Mouse (Mus musculus): ENCODE data around the gene Tnfrsf11a. TPM values are rescaled to one million over a fixed set of nuclear protein-coding genes. Genes with fewer than 3 reads are reported as not detected.

Gene Tnfrsf11a
- polyA plus RNA-seq, 1 experiment, result 0.16 TPM

DNA sequence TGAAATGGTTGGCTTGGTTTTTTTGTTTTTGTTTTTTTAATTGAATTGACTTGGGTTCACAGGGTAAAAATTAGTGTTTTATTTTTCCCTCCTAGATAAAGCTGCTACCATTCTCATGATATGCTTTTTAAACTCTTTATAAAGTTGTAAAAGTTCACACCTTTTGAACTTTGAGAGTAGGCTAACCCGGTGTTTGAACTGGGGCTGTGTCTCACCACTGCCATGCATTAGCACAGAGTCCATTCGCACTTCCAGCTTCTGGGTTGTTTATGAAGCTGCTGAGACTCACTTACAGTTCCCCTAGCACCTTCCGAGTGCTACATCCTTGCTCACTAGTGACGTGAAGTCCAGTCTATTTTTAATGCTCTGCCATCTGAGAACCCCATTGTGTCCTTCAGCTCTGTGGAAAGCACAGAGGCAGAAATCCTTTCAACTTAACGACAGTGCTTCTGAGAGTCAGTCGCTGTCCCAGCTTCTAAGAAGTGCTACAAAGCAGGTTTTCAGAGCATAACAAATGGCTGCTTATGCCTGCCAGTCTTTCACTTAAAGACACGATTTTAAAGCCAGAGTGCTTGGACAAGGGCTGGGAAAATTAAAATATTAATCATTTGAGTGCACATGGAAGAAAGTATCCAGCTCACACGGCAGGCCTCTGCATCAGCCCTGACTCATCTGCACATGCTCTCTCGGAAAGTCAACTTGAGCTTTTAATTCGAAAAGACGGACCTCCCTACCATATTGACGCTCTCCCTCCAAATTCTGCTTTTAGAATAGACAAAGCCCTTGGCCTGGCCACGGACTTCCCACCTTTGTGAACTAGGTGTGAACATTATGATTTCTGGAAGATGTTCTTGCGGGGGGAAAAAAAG is 34.1 kb downstream of the Tnfrsf11a start:
- TF ChIP-seq FOSL1 (IDR thresholded peaks at IDR 0.05; ENCODE audit: insufficient read depth, low read length, poor library complexity, severe bottlenecking) (no peak), MYOG (IDR thresholded peaks at IDR 0.05; ENCODE audit: control insufficient read depth, extremely low read depth, insufficient read length) (no peak), USF1 (IDR thresholded peaks at IDR 0.05; ENCODE audit: low read depth) (no peak), CEBPB (IDR thresholded peaks at IDR 0.05; ENCODE audit: low read depth) (no peak), MAX (IDR thresholded peaks at IDR 0.05) (no peak), CTCF (IDR thresholded peaks at IDR 0.05; ENCODE audit: control insufficient read depth, insufficient read depth, insufficient read length) (no peak), MYOD1 (IDR thresholded peaks at IDR 0.05; ENCODE audit: control insufficient read depth, insufficient read length, low read depth) (no peak)
- Histone ChIP-seq H3K27me3 (ENCODE audit: control insufficient read depth, insufficient read depth, insufficient read length) (no peaks in the 10 kb centered on the region), H3K79me3 (ENCODE audit: low read depth) (no peaks in the 10 kb centered on the region), H3K36me3 (ENCODE audit: control insufficient read depth, insufficient read depth) (no peaks in the 10 kb centered on the region), H3ac (ENCODE audit: control insufficient read depth, insufficient read length, low read depth) (no peak overlapping the region), H3K79me2 (ENCODE audit: control insufficient read depth, insufficient read depth) (no peaks in the 10 kb centered on the region), H3K4me3 (ENCODE audit: insufficient read depth, poor library complexity, severe bottlenecking) (no peak overlapping the region)

DNA sequence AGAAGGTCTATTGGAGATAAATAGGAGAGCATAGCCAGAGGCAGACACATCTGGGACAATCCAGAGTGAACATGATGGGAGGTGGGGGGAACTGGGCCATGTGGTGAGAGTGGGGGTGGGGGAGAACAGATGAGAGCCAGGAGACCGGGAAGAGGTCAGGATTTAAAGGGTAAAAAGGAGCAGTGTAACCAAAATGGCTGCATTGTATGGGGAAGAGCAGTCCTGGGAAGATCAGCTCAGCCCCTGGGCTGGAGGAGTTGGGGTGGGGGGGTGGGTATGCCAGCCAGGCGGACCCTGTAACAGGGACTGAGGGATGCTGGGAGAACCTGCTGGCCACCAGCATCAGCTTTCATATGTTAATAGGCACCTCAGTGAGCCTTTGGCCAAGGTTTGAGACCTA is 34.8 kb downstream of the Tnfrsf11a start:
- Histone ChIP-seq H3K27me3 (ENCODE audit: control insufficient read depth, insufficient read depth, insufficient read length) (no peaks in the 10 kb centered on the region), H3K4me3 (ENCODE audit: insufficient read depth, poor library complexity, severe bottlenecking) (no peak overlapping the region), H3ac (ENCODE audit: control insufficient read depth, insufficient read length, low read depth) (no peak overlapping the region), H3K36me3 (ENCODE audit: control insufficient read depth, insufficient read depth) (no peaks in the 10 kb centered on the region), H3K79me3 (ENCODE audit: low read depth) (no peaks in the 10 kb centered on the region), H3K79me2 (ENCODE audit: control insufficient read depth, insufficient read depth) (no peaks in the 10 kb centered on the region)
- TF ChIP-seq CTCF (IDR thresholded peaks at IDR 0.05; ENCODE audit: control insufficient read depth, insufficient read depth, insufficient read length), result no peak
- no peak for TF ChIP-seq FOSL1 (IDR thresholded peaks at IDR 0.05; ENCODE audit: insufficient read depth, low read length, poor library complexity, severe bottlenecking)
- TF ChIP-seq USF1 (IDR thresholded peaks at IDR 0.05; ENCODE audit: low read depth), result no peak
- no peak for TF ChIP-seq CEBPB (IDR thresholded peaks at IDR 0.05; ENCODE audit: low read depth)
- TF ChIP-seq MAX (IDR thresholded peaks at IDR 0.05), result no peak
- TF ChIP-seq MYOG (IDR thresholded peaks at IDR 0.05; ENCODE audit: control insufficient read depth, extremely low read depth, insufficient read length), result no peak
- TF ChIP-seq MYOD1 (IDR thresholded peaks at IDR 0.05; ENCODE audit: control insufficient read depth, insufficient read length, low read depth), result no peak

DNA sequence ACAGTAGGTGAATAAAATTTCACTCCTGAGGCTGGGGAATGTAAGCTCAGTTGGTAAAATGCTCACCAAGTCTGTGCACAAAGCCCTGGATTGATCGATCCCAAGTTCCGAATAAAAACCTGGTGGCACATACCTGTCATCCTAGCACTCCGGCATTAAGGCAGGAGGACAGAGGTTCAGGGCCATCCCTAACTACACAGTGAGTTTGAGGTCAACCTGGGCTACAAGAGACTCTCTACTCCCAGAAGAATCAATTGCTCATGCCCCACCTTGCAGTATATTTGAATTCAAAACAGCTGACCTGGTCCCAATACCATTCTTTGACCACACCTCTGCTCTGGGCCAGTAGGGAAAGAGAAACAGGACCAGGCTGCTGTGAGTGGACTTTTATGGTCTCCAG is 35.2 kb downstream of the Tnfrsf11a start:
- H3K79me2 ChIP-seq (ENCODE audit: control insufficient read depth, insufficient read depth), result no peaks in the 10 kb centered on the region
- no peak overlapping the region for H3ac ChIP-seq (ENCODE audit: control insufficient read depth, insufficient read length, low read depth)
- H3K4me3 ChIP-seq (ENCODE audit: insufficient read depth, poor library complexity, severe bottlenecking), result no peak overlapping the region
- H3K27me3 ChIP-seq (ENCODE audit: control insufficient read depth, insufficient read depth, insufficient read length), result no peaks in the 10 kb centered on the region
- H3K36me3 ChIP-seq (ENCODE audit: control insufficient read depth, insufficient read depth), result no peaks in the 10 kb centered on the region
- H3K79me3 ChIP-seq (ENCODE audit: low read depth), result no peaks in the 10 kb centered on the region
- TF ChIP-seq MAX (IDR thresholded peaks at IDR 0.05) (no peak), CTCF (IDR thresholded peaks at IDR 0.05; ENCODE audit: control insufficient read depth, insufficient read depth, insufficient read length) (no peak), MYOD1 (IDR thresholded peaks at IDR 0.05; ENCODE audit: control insufficient read depth, insufficient read length, low read depth) (no peak), USF1 (IDR thresholded peaks at IDR 0.05; ENCODE audit: low read depth) (no peak), MYOG (IDR thresholded peaks at IDR 0.05; ENCODE audit: control insufficient read depth, extremely low read depth, insufficient read length) (no peak), FOSL1 (IDR thresholded peaks at IDR 0.05; ENCODE audit: insufficient read depth, low read length, poor library complexity, severe bottlenecking) (no peak)

DNA sequence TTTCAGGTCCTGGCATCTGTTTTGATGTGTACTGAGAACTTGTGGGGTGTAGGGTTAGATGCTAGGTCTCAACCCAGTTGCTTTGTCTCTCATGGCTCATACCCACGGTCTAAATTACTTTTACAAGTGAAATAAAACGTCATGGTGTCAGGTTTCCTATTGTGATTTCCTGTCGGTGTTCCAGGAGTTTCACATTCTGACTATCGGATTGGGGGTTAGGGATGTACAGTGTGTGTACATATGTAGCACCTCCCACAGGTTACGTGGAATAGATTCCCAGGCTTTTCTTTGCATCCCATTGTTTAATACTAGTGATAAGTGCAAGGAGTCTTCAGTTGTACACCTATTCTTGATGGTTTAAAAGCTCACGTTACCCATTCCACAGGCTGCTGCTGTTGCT is 38.5 kb downstream of the Tnfrsf11a start:
- no peaks in the 10 kb centered on the region for H3K79me2 ChIP-seq (ENCODE audit: control insufficient read depth, insufficient read depth)
- H3ac ChIP-seq (ENCODE audit: control insufficient read depth, insufficient read length, low read depth), result no peak overlapping the region
- H3K27me3 ChIP-seq (ENCODE audit: control insufficient read depth, insufficient read depth, insufficient read length), result no peaks in the 10 kb centered on the region
- H3K4me3 ChIP-seq (ENCODE audit: insufficient read depth, poor library complexity, severe bottlenecking), result no peak overlapping the region
- TF ChIP-seq MAX (IDR thresholded peaks at IDR 0.05), result no peak
- no peak for TF ChIP-seq CEBPB (IDR thresholded peaks at IDR 0.05; ENCODE audit: low read depth)
- no peak for TF ChIP-seq CTCF (IDR thresholded peaks at IDR 0.05; ENCODE audit: control insufficient read depth, insufficient read depth, insufficient read length)
- no peak for TF ChIP-seq MYOD1 (IDR thresholded peaks at IDR 0.05; ENCODE audit: control insufficient read depth, insufficient read length, low read depth)
- TF ChIP-seq FOSL1 (IDR thresholded peaks at IDR 0.05; ENCODE audit: insufficient read depth, low read length, poor library complexity, severe bottlenecking), result no peak
- no peak for TF ChIP-seq MYOG (IDR thresholded peaks at IDR 0.05; ENCODE audit: control insufficient read depth, extremely low read depth, insufficient read length)
- TF ChIP-seq USF1 (IDR thresholded peaks at IDR 0.05; ENCODE audit: low read depth), result no peak
- no peaks in the 10 kb centered on the region for H3K79me3 ChIP-seq (ENCODE audit: low read depth)
- H3K36me3 ChIP-seq (ENCODE audit: control insufficient read depth, insufficient read depth), result no peaks in the 10 kb centered on the region

DNA sequence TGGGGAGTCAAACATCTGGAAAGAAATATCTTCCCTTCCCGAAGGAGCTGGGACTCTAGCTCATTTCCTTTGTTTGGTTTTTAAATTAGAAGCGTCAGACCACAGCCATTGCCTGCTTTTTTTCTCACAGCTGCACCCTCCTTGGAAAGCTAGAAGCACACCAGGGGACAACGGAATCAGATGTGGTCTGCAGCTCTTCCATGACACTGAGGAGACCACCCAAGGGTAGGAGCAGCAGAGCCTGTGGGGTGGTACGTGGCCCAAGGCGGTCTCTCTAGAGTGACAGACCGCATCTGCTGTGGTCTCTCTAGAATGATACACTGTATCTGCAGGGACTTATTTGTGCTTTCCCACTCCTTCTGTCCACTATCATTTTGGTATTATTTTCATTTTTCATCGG is 39.2 kb downstream of the Tnfrsf11a start:
- no peak overlapping the region for H3ac ChIP-seq (ENCODE audit: control insufficient read depth, insufficient read length, low read depth)
- H3K36me3 ChIP-seq (ENCODE audit: control insufficient read depth, insufficient read depth), result no peaks in the 10 kb centered on the region
- no peaks in the 10 kb centered on the region for H3K79me3 ChIP-seq (ENCODE audit: low read depth)
- TF ChIP-seq FOSL1 (IDR thresholded peaks at IDR 0.05; ENCODE audit: insufficient read depth, low read length, poor library complexity, severe bottlenecking) (no peak), CTCF (IDR thresholded peaks at IDR 0.05; ENCODE audit: control insufficient read depth, insufficient read depth, insufficient read length) (no peak)
- no peak overlapping the region for H3K4me3 ChIP-seq (ENCODE audit: insufficient read depth, poor library complexity, severe bottlenecking)
- no peaks in the 10 kb centered on the region for H3K27me3 ChIP-seq (ENCODE audit: control insufficient read depth, insufficient read depth, insufficient read length)
- H3K79me2 ChIP-seq (ENCODE audit: control insufficient read depth, insufficient read depth), result no peaks in the 10 kb centered on the region

Data from C2C12 (cell line).